Mouse (Mus musculus) liver, embryonic 16.5 days (tissue): ENCODE data around the gene Snupn. TPM values are rescaled to one million over a fixed set of nuclear protein-coding genes. Genes with fewer than 3 reads are reported as not detected.

Experiments
- ATAC-seq: fragments of 200-750 bp; cut with Nextera tagmentation; 2 replicates; pipeline ENCODE4 v1.8.0; 2017; ENCODE audit warnings: low read depth, mild to moderate bottlenecking, moderate number of reproducible peaks, moderate library complexity
- H3K27ac ChIP-seq: fragments of 300-500 bp; sonication (generic); 2 replicates; pipeline ENCODE4 v1.5.1; 2014; ENCODE audit warnings: mild to moderate bottlenecking, low read length
- H3K27me3 ChIP-seq: fragments of 300-500 bp; sonication (generic); 2 replicates; pipeline ENCODE4 v1.6.1; 2014; ENCODE audit warnings: low read depth, low read length, mixed read lengths; ENCODE audit not compliant: control insufficient read depth, insufficient read depth
- H3K36me3 ChIP-seq: fragments of 300-500 bp; sonication (generic); 2 replicates; pipeline ENCODE4 v1.6.1; 2014; ENCODE audit warnings: mild to moderate bottlenecking; ENCODE audit not compliant: control insufficient read depth, insufficient read depth
- H3K4me1 ChIP-seq: fragments of 300-500 bp; sonication (generic); 2 replicates; pipeline ENCODE4 v1.6.1; 2014; ENCODE audit warnings: low read depth, low read length, mixed read lengths; ENCODE audit not compliant: control insufficient read depth
- H3K4me2 ChIP-seq: fragments of 300-500 bp; sonication (generic); 2 replicates; pipeline ENCODE4 v1.6.1; 2014; ENCODE audit warnings: low read depth, low read length, mixed read lengths
- H3K4me3 ChIP-seq: fragments of 300-500 bp; sonication (generic); 2 replicates; pipeline ENCODE4 v1.5.1; 2014; ENCODE audit warnings: low read depth, mild to moderate bottlenecking, low read length
- H3K9ac ChIP-seq: fragments of 300-500 bp; sonication (generic); 2 replicates; pipeline ENCODE4 v1.6.1; 2014; ENCODE audit warnings: low read depth, low read length
- H3K9me3 ChIP-seq: fragments of 300-500 bp; sonication (generic); replicated peaks from 2 replicates; pipeline ENCODE4 v1.6.1; 2016; ENCODE audit warnings: low read length; ENCODE audit not compliant: control insufficient read depth
- WGBS: fragments of 180-500 bp; shearing (Covaris S2); extraction: QIAGEN DNeasy Blood & Tissue Kit; methylation state at CpG from one replicate; pipeline ENCODE4 v1.1.7; 2014; ENCODE audit not compliant: insufficient replicate concordance; 5-methylcytosine and 5-hydroxymethylcytosine counted together
- polyA plus RNA-seq: library from polyadenylated mRNA; unstranded; fragments of >200 nt; fragmentation: Nextera tagmentation; extraction: Ambion mirVana; gene quantifications from 2 replicates; pipeline ENCODE4 v1.2.1, GENCODE M21; 2015

Gene Snupn
- polyA plus RNA-seq, 1 experiment from 2014 or later = 7.1 TPM

DNA sequence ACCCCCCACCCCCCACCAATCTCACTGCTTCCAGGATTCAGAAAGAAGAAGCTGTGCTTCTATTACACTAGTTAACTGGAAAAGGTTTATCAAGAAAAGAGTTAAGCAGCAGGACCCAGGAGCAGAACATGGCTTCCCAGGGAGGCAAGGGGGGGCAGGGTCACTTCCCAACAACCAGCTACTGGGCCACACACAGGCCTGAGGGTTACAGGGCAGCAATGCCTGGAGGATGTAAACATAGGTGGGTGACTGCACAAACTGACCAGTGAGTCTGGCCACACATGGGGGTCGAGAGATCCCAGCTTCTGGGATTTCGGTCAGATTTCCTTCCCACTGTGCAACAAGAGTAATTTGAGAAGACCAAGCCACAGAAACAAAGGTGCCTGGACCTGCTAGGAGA is 33.5 kb upstream of the Snupn start:
- Histone ChIP-seq H3K36me3 (0 out of 2 replicates have a peak, but pooled peaks cover 5% of the 10 kb centered on the region), H3K9ac (no peak overlapping the region), H3K4me3 (no peak overlapping the region), H3K4me1 (no peaks in the 10 kb centered on the region), H3K4me2 (no peak overlapping the region), H3K27me3 (no peaks in the 10 kb centered on the region), H3K9me3 (no peaks in the 10 kb centered on the region), H3K27ac (no peak overlapping the region)
- WGBS = 62% methylated on average over 2 of the region's 2 CpGs
- ATAC-seq = no peak

- Histone ChIP-seq H3K4me2 (no peak overlapping the region), H3K27ac (no peak overlapping the region), H3K27me3 (no peaks in the 10 kb centered on the region), H3K9me3 (no peaks in the 10 kb centered on the region), H3K4me3 (no peak overlapping the region), H3K4me1 (no peaks in the 10 kb centered on the region), H3K9ac (no peak overlapping the region), H3K36me3 (0 out of 2 replicates have a peak, but pooled peaks cover 5% of the 10 kb centered on the region)
- 81% methylated on average over 13 of the region's 13 CpGs for WGBS
- no peak for ATAC-seq
Observed at GRCm38 (mm10) chr9:56918466-56918865, 32.2 kb upstream of the Snupn start.

DNA sequence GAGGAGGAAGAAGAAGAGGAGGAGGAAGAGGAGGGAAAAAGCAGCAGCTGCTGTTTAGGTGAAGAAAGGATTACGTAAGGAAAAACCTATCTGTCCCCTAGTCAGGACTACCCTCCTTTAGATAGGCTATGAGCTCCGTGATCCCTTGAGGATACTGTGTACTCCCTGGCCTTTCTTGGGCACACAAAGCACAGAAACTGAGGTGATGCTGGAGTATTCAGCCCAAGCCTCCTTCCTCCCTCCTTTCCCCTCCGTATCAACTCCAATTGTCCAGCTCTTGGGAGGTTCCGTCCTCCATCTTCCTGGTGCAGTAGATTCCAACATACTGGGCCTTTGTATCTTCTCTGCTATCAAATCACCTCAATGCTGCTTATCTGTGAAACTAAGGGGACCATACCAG is 27.9 kb upstream of the Snupn start:
- Histone ChIP-seq H3K4me2 (no peak overlapping the region), H3K36me3 (0 out of 2 replicates have a peak, but pooled peaks cover 5% of the 10 kb centered on the region), H3K9ac (no peak overlapping the region), H3K9me3 (no peaks in the 10 kb centered on the region), H3K27me3 (peaks cover 8% of the 10 kb centered on the region), H3K4me1 (peaks cover 12% of the 10 kb centered on the region), H3K27ac (no peak overlapping the region), H3K4me3 (no peak overlapping the region)
- no peak for ATAC-seq
- WGBS = 72% methylated on average over 4 of the region's 4 CpGs

DNA sequence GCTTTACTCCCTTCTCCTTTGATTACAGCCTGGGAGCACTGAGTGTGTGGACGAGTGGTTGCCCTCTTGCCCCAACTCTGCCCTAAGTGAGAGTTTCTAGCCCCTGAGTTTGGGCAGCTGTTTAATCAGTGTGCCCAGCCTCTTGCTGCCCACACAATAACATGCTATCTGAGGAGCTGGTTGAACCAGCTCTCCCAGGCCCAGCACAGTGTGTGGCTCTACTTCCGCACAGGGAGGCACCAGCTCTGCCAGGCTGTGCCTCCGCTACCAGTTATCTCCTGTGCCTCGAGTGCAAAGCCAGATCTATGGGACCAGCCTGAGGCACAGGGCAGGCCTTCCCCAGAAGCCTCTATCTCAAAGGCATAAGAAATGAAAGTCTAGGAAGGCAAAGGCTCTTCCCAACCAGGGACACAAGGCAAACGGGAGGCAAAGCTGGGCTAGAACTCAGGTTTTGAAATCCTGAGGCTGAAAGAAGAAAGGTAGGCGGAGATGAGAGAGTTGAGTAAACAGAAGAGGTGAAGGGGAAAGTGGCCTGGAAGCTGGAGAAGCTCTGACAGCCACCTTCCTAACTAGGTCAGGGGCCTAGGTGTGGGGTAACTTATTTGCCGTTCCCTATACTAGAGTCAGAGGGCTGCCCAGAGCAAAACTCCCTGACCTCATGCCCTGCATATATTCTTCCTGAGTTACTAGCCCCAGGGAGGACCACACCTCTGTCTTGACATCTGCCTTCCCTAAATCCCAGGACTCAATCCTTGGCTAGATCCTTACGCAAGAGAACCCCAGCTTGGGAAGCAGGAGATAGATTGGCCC is 26.6 kb upstream of the Snupn start:
- Histone ChIP-seq H3K36me3 (0 out of 2 replicates have a peak, but pooled peaks cover 5% of the 10 kb centered on the region), H3K9me3 (no peaks in the 10 kb centered on the region), H3K4me1 (peaks cover 19% of the 10 kb centered on the region), H3K9ac (peak overlapping the region; percentile 28; the same call in 1 of the 2 replicates), H3K4me3 (peak overlapping the region; percentile 26), H3K27ac (peak overlapping the region; percentile 48), H3K4me2 (peak overlapping the region; percentile 84), H3K27me3 (peaks cover 19% of the 10 kb centered on the region)
- WGBS = 52% methylated on average over 8 of the region's 8 CpGs
- peak; percentile 49 for ATAC-seq

GRCm38 (mm10) chr9:56924651-56925027 is 26.0 kb upstream of the Snupn start:
- no peaks in the 10 kb centered on the region for H3K9me3 ChIP-seq

GRCm38 (mm10) chr9:56925291-56926024 is 25.2 kb upstream of the Snupn start:
- H3K4me2 ChIP-seq = peak overlapping the region; percentile 84
- WGBS = 79% methylated on average over 26 of the region's 26 CpGs
- H3K27ac ChIP-seq = no peak overlapping the region
- ATAC-seq = no peak
- peaks cover 19% of the 10 kb centered on the region for H3K27me3 ChIP-seq
- H3K4me1 ChIP-seq = peaks cover 19% of the 10 kb centered on the region
- 0 out of 2 replicates have a peak, but pooled peaks cover 5% of the 10 kb centered on the region for H3K36me3 ChIP-seq
- no peak overlapping the region for H3K9ac ChIP-seq
- H3K9me3 ChIP-seq = no peaks in the 10 kb centered on the region
- peak overlapping the region; percentile 26; the same call in 1 of the 2 replicates for H3K4me3 ChIP-seq

More at GRCm38 (mm10) chr9:56924651-56925027, 26.0 kb upstream of the Snupn start:
- ATAC-seq = peak; percentile 43
- H3K9ac ChIP-seq = peak overlapping the region; percentile 28; the same call in 1 of the 2 replicates
- H3K36me3 ChIP-seq = 0 out of 2 replicates have a peak, but pooled peaks cover 5% of the 10 kb centered on the region
- peak overlapping the region; percentile 26 for H3K4me3 ChIP-seq
- 12% methylated on average over 7 of the region's 7 CpGs for WGBS
- peak overlapping the region; percentile 84 for H3K4me2 ChIP-seq
- H3K27ac ChIP-seq = peak overlapping the region; percentile 48; the same call in 1 of the 2 replicates
- peaks cover 19% of the 10 kb centered on the region for H3K4me1 ChIP-seq
- peaks cover 19% of the 10 kb centered on the region for H3K27me3 ChIP-seq

DNA sequence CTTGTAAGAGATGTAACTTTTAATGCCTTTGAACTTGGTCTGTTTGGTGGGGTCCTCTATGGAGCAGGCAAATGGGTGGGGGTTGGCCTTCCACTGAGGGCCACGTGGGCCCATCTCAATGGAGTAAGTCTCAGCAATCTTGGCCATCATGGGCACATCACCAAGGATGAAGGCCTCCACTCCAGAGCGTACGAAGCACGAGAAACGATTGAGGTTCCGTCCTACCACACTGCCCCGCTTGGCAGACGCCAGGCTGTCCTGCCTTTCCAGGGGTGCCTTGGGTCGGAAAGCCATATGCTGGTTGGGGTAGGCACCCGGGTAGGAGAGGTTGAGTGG is 24.7 kb upstream of the Snupn start:
- Histone ChIP-seq H3K4me1 (peaks cover 19% of the 10 kb centered on the region), H3K9ac (no peak overlapping the region), H3K36me3 (0 out of 2 replicates have a peak, but pooled peaks cover 5% of the 10 kb centered on the region), H3K27ac (no peak overlapping the region), H3K4me2 (peak overlapping the region; percentile 84; the same call in 1 of the 2 replicates), H3K4me3 (no peak overlapping the region), H3K27me3 (peaks cover 19% of the 10 kb centered on the region), H3K9me3 (no peaks in the 10 kb centered on the region)
- ATAC-seq = no peak
- WGBS = 78% methylated on average over 10 of the region's 10 CpGs

GRCm38 (mm10) chr9:56926387-56926786 is 24.3 kb upstream of the Snupn start:
- 62% methylated on average over 10 of the region's 10 CpGs for WGBS
- Histone ChIP-seq H3K9me3 (no peaks in the 10 kb centered on the region), H3K9ac (no peak overlapping the region), H3K4me1 (peaks cover 19% of the 10 kb centered on the region), H3K36me3 (0 out of 2 replicates have a peak, but pooled peaks cover 5% of the 10 kb centered on the region), H3K4me3 (no peak overlapping the region; the same call in 1 of the 2 replicates), H3K4me2 (0 out of 2 replicates have a peak overlapping the region, but pooled peaks have one; percentile 84), H3K27ac (no peak overlapping the region), H3K27me3 (peaks cover 19% of the 10 kb centered on the region)
- ATAC-seq = no peak
